Mouse (Mus musculus) MEL (cell line): ENCODE results near the gene Lipc. TPM values are rescaled to one million over a fixed set of nuclear protein-coding genes. Genes with fewer than 3 reads are reported as not detected.

Source experiments
- DNase-seq: peaks from one replicate; pipeline ENCODE4 v3.0.0; 2011; ENCODE audit warnings: low read depth, low spot score
- H3K27ac ChIP-seq: 2 replicates; pipeline ENCODE4 v1.5.1; 2012; ENCODE audit warnings: low read depth, mild to moderate bottlenecking, control low read depth, low read length, moderate library complexity; ENCODE audit not compliant: control insufficient read depth
- H3K27me3 ChIP-seq, 2 experiments: fragments of 150-350 bp in 1 of 2; sonication (generic) in 1 of 2; 2 replicates each; pipeline ENCODE4 v1.6.1; 2012; ENCODE audit warnings: low read length in 2 of 2, mild to moderate bottlenecking in 2 of 2, improper control_type of control experiment in 1 of 2, moderate library complexity in 1 of 2; ENCODE audit not compliant: insufficient read depth in 2 of 2, control insufficient read depth in 1 of 2
- H3K36me3 ChIP-seq, 2 experiments: 2 replicates each; pipeline ENCODE4 v1.6.1; 2012 to 2014; ENCODE audit warnings: low read length in 2 of 2, improper control_type of control experiment in 1 of 2, inconsistent platforms in 1 of 2, mild to moderate bottlenecking in 1 of 2; ENCODE audit not compliant: insufficient read depth in 2 of 2, control insufficient read depth in 1 of 2
- H3K4me1 ChIP-seq, 2 experiments: fragments of 150-350 bp in 1 of 2; sonication (generic) in 1 of 2; 2 replicates each; pipeline ENCODE4 v1.6.1; 2012; ENCODE audit warnings: low read length in 2 of 2, improper control_type of control experiment in 1 of 2, mild to moderate bottlenecking in 1 of 2; ENCODE audit not compliant: insufficient read depth in 2 of 2, control insufficient read depth in 1 of 2
- H3K4me3 ChIP-seq, 2 experiments: fragments of 150-350 bp in 1 of 2; sonication (generic) in 1 of 2; 2 replicates each; pipeline ENCODE4 v1.5.1; 2012; ENCODE audit warnings: low read depth in 2 of 2, low read length in 2 of 2, mild to moderate bottlenecking in 2 of 2, moderate library complexity in 2 of 2, control low read depth in 1 of 2, improper control_type of control experiment in 1 of 2; ENCODE audit not compliant: control insufficient read depth in 1 of 2, insufficient read depth in 1 of 2
- H3K79me2 ChIP-seq: 2 replicates; pipeline ENCODE4 v1.6.1; 2012; ENCODE audit warnings: mild to moderate bottlenecking, low read length, moderate library complexity; ENCODE audit not compliant: control insufficient read depth, poor library complexity, insufficient read depth
- H3K9ac ChIP-seq: 2 replicates; pipeline ENCODE4 v1.6.1; 2012; ENCODE audit warnings: low read depth, mild to moderate bottlenecking, control low read depth, low read length, moderate library complexity; ENCODE audit not compliant: control insufficient read depth, poor library complexity, severe bottlenecking
- H3K9me3 ChIP-seq: fragments of 150-350 bp; sonication (generic); replicated peaks from 2 replicates; pipeline ENCODE4 v1.6.1; 2012; ENCODE audit warnings: mild to moderate bottlenecking, low read length, improper control_type of control experiment, moderate library complexity; ENCODE audit not compliant: insufficient read depth
- BHLHE40 ChIP-seq: IDR thresholded peaks from 2 replicates; pipeline ENCODE4 v1.6.1; 2012; ENCODE audit warnings: low read depth, mild to moderate bottlenecking, inconsistent platforms, low read length, improper control_type of control experiment, borderline replicate concordance
- CHD2 ChIP-seq: IDR thresholded peaks from 2 replicates; pipeline ENCODE4 v1.6.1; 2011; ENCODE audit warnings: low read length, improper control_type of control experiment
- E2F4 ChIP-seq: IDR thresholded peaks from 2 replicates; pipeline ENCODE4 v1.6.1; 2011; ENCODE audit warnings: low read depth, low read length, improper control_type of control experiment, borderline replicate concordance
- EP300 ChIP-seq, 2 experiments: IDR thresholded peaks; 2 replicates each; pipeline ENCODE4 v1.6.1; 2011; ENCODE audit warnings: improper control_type of control experiment in 2 of 2, low read length in 2 of 2, low read depth in 1 of 2, mild to moderate bottlenecking in 1 of 2
- ETS1 ChIP-seq: IDR thresholded peaks from 2 replicates; pipeline ENCODE4 v1.6.1; 2012; ENCODE audit warnings: low read depth, mild to moderate bottlenecking, inconsistent platforms, low read length, improper control_type of control experiment, moderate library complexity
- GABPA ChIP-seq: IDR thresholded peaks from 2 replicates; pipeline ENCODE4 v1.6.1; 2012; ENCODE audit warnings: low read depth, mild to moderate bottlenecking, inconsistent platforms, low read length, improper control_type of control experiment, moderate library complexity
- GATA1 ChIP-seq: IDR thresholded peaks from 2 replicates; pipeline ENCODE4 v1.6.1; 2011; ENCODE audit warnings: low read depth, low read length, improper control_type of control experiment
- JUND ChIP-seq: IDR thresholded peaks from 2 replicates; pipeline ENCODE4 v1.6.1; 2011; ENCODE audit warnings: low read depth, mild to moderate bottlenecking, improper control_type of control experiment, low read length
- MAFK ChIP-seq: IDR thresholded peaks from 2 replicates; pipeline ENCODE4 v1.6.1; 2011; ENCODE audit warnings: low read depth, mild to moderate bottlenecking, low read length, improper control_type of control experiment, borderline replicate concordance
- MAZ ChIP-seq: IDR thresholded peaks from 2 replicates; pipeline ENCODE4 v1.6.1; 2012; ENCODE audit warnings: low read depth, mild to moderate bottlenecking, inconsistent platforms, low read length, improper control_type of control experiment
- MYB ChIP-seq: IDR thresholded peaks from 2 replicates; pipeline ENCODE4 v1.6.1; 2011; ENCODE audit warnings: mild to moderate bottlenecking, low read depth, low read length, improper control_type of control experiment
- MYC ChIP-seq: IDR thresholded peaks from 2 replicates; pipeline ENCODE4 v1.6.1; 2011; ENCODE audit warnings: low read depth, mild to moderate bottlenecking, low read length, improper control_type of control experiment, moderate library complexity
- NELFE ChIP-seq: IDR thresholded peaks from 2 replicates; pipeline ENCODE4 v1.6.1; 2011; ENCODE audit warnings: low read depth, low read length, improper control_type of control experiment
- NRF1 ChIP-seq: IDR thresholded peaks from 2 replicates; pipeline ENCODE4 v1.6.1; 2014; ENCODE audit warnings: low read depth, mild to moderate bottlenecking, inconsistent platforms, low read length, improper control_type of control experiment, moderate library complexity; ENCODE audit not compliant: poor library complexity, insufficient read depth, severe bottlenecking
- POLR2A ChIP-seq, 2 experiments: IDR thresholded peaks; 2 replicates each; pipeline ENCODE4 v1.6.1; 2011 to 2012; ENCODE audit warnings: low read length in 2 of 2, mild to moderate bottlenecking in 2 of 2, control low read depth in 1 of 2, improper control_type of control experiment in 1 of 2, low read depth in 1 of 2, moderate library complexity in 1 of 2; ENCODE audit not compliant: control insufficient read depth in 1 of 2, insufficient read depth in 1 of 2, poor library complexity in 1 of 2
- POLR2AphosphoS5 ChIP-seq: IDR thresholded peaks from 2 replicates; pipeline ENCODE4 v1.6.1; 2012; ENCODE audit warnings: low read depth, borderline replicate concordance, mild to moderate bottlenecking, inconsistent platforms, low read length, moderate library complexity, mixed read lengths
- RAD21 ChIP-seq: IDR thresholded peaks from 2 replicates; pipeline ENCODE4 v1.6.1; 2011; ENCODE audit warnings: mild to moderate bottlenecking, low read depth, low read length, improper control_type of control experiment
- RCOR1 ChIP-seq: IDR thresholded peaks from 2 replicates; pipeline ENCODE4 v1.6.1; 2012; ENCODE audit warnings: low read depth, mild to moderate bottlenecking, inconsistent platforms, low read length, improper control_type of control experiment
- SIN3A ChIP-seq: IDR thresholded peaks from 2 replicates; pipeline ENCODE4 v1.6.1; 2012; ENCODE audit warnings: low read length, improper control_type of control experiment, inconsistent platforms
- TAL1 ChIP-seq: IDR thresholded peaks from 2 replicates; pipeline ENCODE4 v1.6.1; 2012; ENCODE audit warnings: mild to moderate bottlenecking, inconsistent platforms, low read length, moderate library complexity, mixed read lengths
- TBP ChIP-seq: IDR thresholded peaks from 2 replicates; pipeline ENCODE4 v1.8.0; 2011; ENCODE audit warnings: low read depth, low read length, improper control_type of control experiment
- TCF12 ChIP-seq: IDR thresholded peaks from 2 replicates; pipeline ENCODE4 v1.6.1; 2014; ENCODE audit warnings: low read depth, mild to moderate bottlenecking, inconsistent platforms, low read length, improper control_type of control experiment, moderate library complexity
- ZC3H11A ChIP-seq: IDR thresholded peaks from 2 replicates; pipeline ENCODE4 v1.6.1; 2012; ENCODE audit warnings: low read depth, mild to moderate bottlenecking, inconsistent platforms, low read length, improper control_type of control experiment
- polyA plus RNA-seq, 2 experiments: library from polyadenylated mRNA; stranded (reverse) in 1 of 2; unstranded in 1 of 2; fragments of >175 nt in 1 of 2; fragments of >200 nt in 1 of 2; gene quantifications; 2 replicates each; pipeline versions ENCODE4 v1.2.1 to v1.2.4; 2012; ENCODE audit warnings: low replicate concordance in 2 of 2, low read depth in 1 of 2; ENCODE audit not compliant: insufficient read length in 2 of 2, insufficient read depth in 1 of 2, missing spikeins in 1 of 2
- total RNA-seq: library from RNA; depleted of rRNA; stranded (reverse); fragments of 300-350 nt; gene quantifications from 2 replicates; pipeline ENCODE4 v1.2.3, GENCODE M21; 2012

The Lipc gene
- total and polyA plus RNA-seq, 3 experiments: 0.07 TPM; not detected in 2

DNA sequence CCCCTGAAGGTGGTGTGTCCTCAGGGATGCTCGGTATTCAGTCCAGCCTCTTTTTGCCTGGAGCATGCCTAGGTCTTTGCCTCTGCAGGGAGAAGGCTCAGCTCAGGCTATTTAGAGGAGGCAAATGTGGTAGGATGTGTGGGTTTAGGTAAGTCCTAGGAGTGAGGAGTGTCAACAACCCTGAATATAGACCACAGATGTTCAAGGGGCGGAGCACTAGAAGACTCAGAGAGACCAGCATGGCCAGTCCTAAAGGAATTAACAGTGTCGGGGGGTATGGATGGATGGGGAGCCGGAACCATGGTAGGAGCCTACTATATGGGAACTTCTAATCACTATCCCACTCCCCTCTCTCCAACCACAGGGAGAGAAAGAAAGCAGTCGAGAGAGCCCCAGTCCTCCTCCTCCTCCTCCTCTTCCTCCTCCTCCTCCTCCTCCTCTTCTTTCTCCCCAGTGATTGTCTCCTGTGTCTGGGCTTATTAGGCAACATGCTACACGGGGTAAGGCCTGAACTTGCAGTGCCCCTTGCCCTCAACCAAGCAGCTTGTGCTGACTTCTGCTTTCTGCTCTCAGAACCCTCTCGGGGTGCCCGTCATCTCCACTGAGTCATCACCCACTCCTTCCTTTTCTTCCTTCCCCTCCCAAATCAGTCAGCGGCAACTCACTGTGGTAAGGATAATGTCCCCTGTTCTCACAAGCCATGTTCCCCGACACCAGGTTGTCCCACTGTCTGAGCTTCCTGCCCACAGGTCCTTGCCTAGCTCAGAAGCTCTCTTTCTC, 113.7 kb downstream of the Lipc start:
- Histone ChIP-seq H3K9ac (peak overlapping the region; percentile 67), H3K4me3 (peak overlapping the region; percentile 17 to 22; a peak in 2 of 4 replicates), H3K4me1 (peaks cover 30 to 84% of the 10 kb centered on the region in 2 experiments), H3K36me3 (peaks cover 0 to 72% of the 10 kb centered on the region in 2 experiments; a peak in 2 of 4 replicates), H3K79me2 (no peaks in the 10 kb centered on the region), H3K9me3 (no peaks in the 10 kb centered on the region), H3K27ac (peak overlapping the region; percentile 81), H3K27me3 (no peaks in the 10 kb centered on the region)
- DNase-seq: peak; percentile 91
- TF ChIP-seq POLR2A (IDR thresholded peaks at IDR 0.05; ENCODE audit: control insufficient read depth in 1 of 2, insufficient read depth in 1 of 2, low read depth in 1 of 2, low read length in 2 of 2, poor library complexity in 1 of 2): peak in 1 of 2 experiments; percentile 55; a peak in 1 of 4 replicates
- peak; percentile 27; the same call in 1 of the 2 replicates for TF ChIP-seq RCOR1
- peak; percentile 83 for TF ChIP-seq ETS1
- TF ChIP-seq TCF12: peak; percentile 41
- TF ChIP-seq CHD2: no peak
- TF ChIP-seq MYC: no peak
- 0 out of 2 replicates have a peak, but pooled peaks have one; percentile 22 for TF ChIP-seq NELFE
- TF ChIP-seq JUND: peak; percentile 84; the same call in 1 of the 2 replicates
- TF ChIP-seq E2F4: no peak
- no peak for TF ChIP-seq MYB
- TF ChIP-seq POLR2AphosphoS5: no peak
- TF ChIP-seq TAL1: peak; percentile 31; the same call in 1 of the 2 replicates
- TF ChIP-seq GATA1: 0 out of 2 replicates have a peak, but pooled peaks have one; percentile 18
- peak; percentile 72 to 84 for TF ChIP-seq EP300 (IDR thresholded peaks at IDR 0.05; ENCODE audit: low read depth in 1 of 2, low read length in 2 of 2)
- TF ChIP-seq SIN3A: 0 out of 2 replicates have a peak, but pooled peaks have one; percentile 56
- TF ChIP-seq MAZ: no peak; the same call in 1 of the 2 replicates
- no peak for TF ChIP-seq GABPA
- TF ChIP-seq ZC3H11A: no peak
- no peak for TF ChIP-seq RAD21
- no peak for TF ChIP-seq BHLHE40
- peak; percentile 57; the same call in 1 of the 2 replicates for TF ChIP-seq TBP
- 0 out of 2 replicates have a peak, but pooled peaks have one; percentile 7 for TF ChIP-seq NRF1
- peak; percentile 13; the same call in 1 of the 2 replicates for TF ChIP-seq MAFK
